Mouse (Mus musculus) small intestine, adult 2 months (tissue): Measurements from ENCODE around the gene Cfap221. TPM values are rescaled to one million over a fixed set of nuclear protein-coding genes. Genes with fewer than 3 reads are reported as not detected.

Experiments used
- H3K27ac ChIP-seq: fragments of 200-500 bp; 2 replicates; pipeline ENCODE4 v1.5.1; 2012; ENCODE audit warnings: low read depth, low read length, control low read depth, inconsistent platforms; ENCODE audit not compliant: insufficient read depth
- H3K27me3 ChIP-seq: fragments of 200-500 bp; 2 replicates; pipeline ENCODE4 v1.6.1; 2012; ENCODE audit warnings: mild to moderate bottlenecking, moderate library complexity, low read length, inconsistent platforms; ENCODE audit not compliant: control insufficient read depth, insufficient read depth
- H3K36me3 ChIP-seq: fragments of 200-500 bp; 2 replicates; pipeline ENCODE4 v1.6.1; 2012; ENCODE audit warnings: mild to moderate bottlenecking, low read length, control low read depth, inconsistent platforms; ENCODE audit not compliant: control insufficient read depth, insufficient read depth
- H3K4me1 ChIP-seq: fragments of 200-500 bp; 2 replicates; pipeline ENCODE4 v1.6.1; 2012; ENCODE audit warnings: low read length, inconsistent platforms, mixed read lengths; ENCODE audit not compliant: control insufficient read depth, insufficient read depth, insufficient read length
- H3K4me3 ChIP-seq: fragments of 200-500 bp; 2 replicates; pipeline ENCODE4 v1.5.1; 2012; ENCODE audit warnings: low read depth, mild to moderate bottlenecking, control low read depth, inconsistent platforms, low read length, moderate library complexity
- CTCF ChIP-seq: fragments of 200-500 bp; IDR thresholded peaks from 2 replicates; pipeline ENCODE4 v1.5.1; 2012; ENCODE audit warnings: low read depth, mild to moderate bottlenecking, control low read depth, inconsistent platforms, low read length, moderate library complexity, mixed read lengths; ENCODE audit not compliant: insufficient replicate concordance, insufficient read length; ENCODE audit errors: extremely low read depth
- POLR2A ChIP-seq: fragments of 200-500 bp; IDR thresholded peaks from 2 replicates; pipeline ENCODE4 v1.6.1; 2012; ENCODE audit warnings: low read depth, mild to moderate bottlenecking, control low read depth, inconsistent platforms, low read length, moderate library complexity
- WGBS: fragments of 180-500 bp; shearing (Covaris S2); methylation state at CpG from one replicate; pipeline ENCODE4 v1.1.7; 2018; 5-methylcytosine and 5-hydroxymethylcytosine counted together
- polyA plus RNA-seq: library from polyadenylated mRNA; depleted of rRNA; stranded (reverse); fragments of >200 nt; gene quantifications from 2 replicates; pipeline ENCODE4 v1.2.3, GENCODE M21; 2012

Cfap221 gene
- polyA plus RNA-seq, 1 experiment, result not detected

DNA sequence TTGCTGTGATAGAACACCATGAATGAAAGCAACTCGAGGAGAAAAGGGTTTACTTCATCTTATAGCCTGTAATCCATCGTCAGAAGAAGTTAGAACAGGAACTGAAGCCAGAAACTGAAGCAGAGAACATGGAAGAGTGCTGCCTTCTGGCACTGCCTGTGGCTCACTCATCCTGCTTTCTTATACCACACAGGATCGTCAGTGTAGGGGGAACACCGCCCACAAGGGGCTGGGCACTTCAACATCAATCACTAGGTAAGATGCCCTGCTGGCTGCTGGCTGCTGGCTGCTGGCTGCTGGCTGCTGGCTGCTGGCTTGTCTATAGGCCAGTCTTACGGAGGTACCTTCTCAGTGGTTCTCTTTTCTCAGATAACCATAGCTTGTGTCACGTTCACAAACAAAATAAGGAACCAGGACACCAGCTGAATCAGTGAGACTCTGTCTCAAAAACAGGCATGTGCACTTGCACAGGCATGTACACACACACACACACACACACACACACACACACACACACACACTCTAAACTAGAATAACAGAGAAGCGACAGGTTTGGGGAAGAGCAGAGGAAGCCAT is 23.4 kb upstream of the Cfap221 start:
- Histone ChIP-seq H3K4me3 (no peak overlapping the region), H3K27me3 (no peaks in the 10 kb centered on the region), H3K36me3 (no peaks in the 10 kb centered on the region), H3K27ac (no peak overlapping the region), H3K4me1 (no peaks in the 10 kb centered on the region)
- WGBS, result 62% methylated on average over 7 of the region's 7 CpGs
- TF ChIP-seq POLR2A (no peak), CTCF (no peak)

DNA sequence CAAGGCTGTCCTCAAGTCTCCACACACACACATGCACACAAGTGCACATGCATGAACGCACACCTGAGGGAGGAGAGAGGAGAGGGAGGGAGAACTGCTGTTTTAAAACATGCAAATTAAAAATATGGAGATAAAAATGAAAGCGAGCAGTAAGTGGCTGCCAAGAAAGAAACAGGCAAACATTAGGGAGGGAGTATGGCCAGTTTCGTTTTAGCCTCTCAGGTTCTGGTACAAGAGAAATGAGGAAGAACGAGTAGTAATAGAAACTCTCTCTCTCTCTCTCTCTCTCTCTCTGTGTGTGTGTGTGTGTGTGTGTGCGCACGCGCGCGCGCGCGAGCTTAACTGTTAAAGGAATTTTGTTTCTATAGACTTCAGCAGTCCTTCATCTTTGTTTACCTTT is 22.4 kb upstream of the Cfap221 start:
- Histone ChIP-seq H3K4me1 (no peaks in the 10 kb centered on the region), H3K4me3 (no peak overlapping the region), H3K27me3 (no peaks in the 10 kb centered on the region), H3K36me3 (no peaks in the 10 kb centered on the region), H3K27ac (no peak overlapping the region)
- TF ChIP-seq CTCF (no peak), POLR2A (no peak)
- WGBS, result 61% methylated on average over 12 of the region's 12 CpGs

DNA sequence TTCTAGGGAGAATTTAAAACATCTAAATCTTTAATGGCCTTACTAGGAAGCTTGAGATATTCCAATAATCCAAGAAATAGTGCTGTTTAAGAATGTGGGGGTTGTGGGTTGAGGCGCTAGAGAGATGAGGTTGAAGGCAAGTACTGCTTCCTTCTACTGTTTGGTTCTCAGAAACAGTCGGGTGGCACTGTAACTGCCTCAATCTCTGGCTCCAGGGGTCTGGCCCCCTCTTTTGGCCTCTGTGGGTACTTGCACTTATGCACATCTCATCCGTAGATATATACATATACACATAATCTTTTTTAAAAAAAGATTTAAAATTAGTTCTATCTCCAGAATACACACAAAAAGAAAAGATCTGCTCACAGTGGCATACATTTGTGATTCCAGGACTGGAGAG is 21.9 kb upstream of the Cfap221 start:
- no peaks in the 10 kb centered on the region for H3K27me3 ChIP-seq
- WGBS, result 79% methylated on average over 3 of the region's 3 CpGs

DNA sequence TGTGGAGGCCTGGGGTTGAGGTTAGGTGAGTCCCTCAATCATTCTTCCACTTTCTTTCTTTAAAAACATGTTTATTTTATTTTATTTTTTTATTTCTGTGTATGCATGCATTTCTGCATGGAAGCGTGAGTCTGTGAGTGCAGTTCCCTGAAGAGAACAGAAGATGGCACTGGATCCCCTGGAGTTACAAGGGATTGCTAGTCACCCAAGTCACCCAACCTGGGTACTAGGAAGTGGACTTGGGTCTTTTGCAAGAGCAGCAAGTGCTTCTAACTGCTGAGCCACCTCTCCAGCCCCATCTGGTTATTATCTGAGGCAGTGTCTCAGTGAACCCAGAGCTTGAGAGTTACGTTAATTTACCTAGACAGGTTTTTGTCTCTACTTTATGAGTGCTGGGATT is 19.2 kb upstream of the Cfap221 start:
- no peaks in the 10 kb centered on the region for H3K4me1 ChIP-seq
- H3K27ac ChIP-seq, result no peak overlapping the region
- no peak overlapping the region for H3K4me3 ChIP-seq
- WGBS, result 75% methylated on average over 2 of the region's 2 CpGs
- peak; percentile 35; the same call in 1 of the 2 replicates for TF ChIP-seq CTCF
- TF ChIP-seq POLR2A, result no peak
- H3K27me3 ChIP-seq, result no peaks in the 10 kb centered on the region
- no peaks in the 10 kb centered on the region for H3K36me3 ChIP-seq

More for the DNA sequence above, 21.9 kb upstream of the Cfap221 start:
- no peak overlapping the region for H3K27ac ChIP-seq
- H3K4me1 ChIP-seq, result no peaks in the 10 kb centered on the region
- TF ChIP-seq CTCF, result no peak
- no peak overlapping the region for H3K4me3 ChIP-seq
- H3K36me3 ChIP-seq, result no peaks in the 10 kb centered on the region

DNA sequence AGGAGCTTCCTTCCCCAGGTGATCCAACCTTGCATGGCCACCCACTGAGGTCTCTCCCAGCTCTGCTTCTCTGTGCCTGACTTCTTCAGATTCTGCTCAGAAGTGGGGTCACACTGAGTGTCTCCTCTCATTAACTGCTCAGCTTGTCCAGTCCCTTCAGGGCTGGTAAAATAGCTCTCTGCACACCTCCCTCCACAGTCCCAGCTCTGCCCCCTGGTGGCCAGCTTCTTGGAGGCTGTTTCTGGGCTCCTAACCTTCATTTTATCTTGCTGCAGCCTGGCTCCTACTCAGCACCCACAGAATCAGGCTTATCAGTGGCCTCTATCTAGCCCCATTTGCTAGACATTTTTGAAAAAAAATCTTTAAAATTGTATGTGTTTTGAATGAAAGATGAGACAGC is 16.1 kb upstream of the Cfap221 start:
- H3K4me3 ChIP-seq, result no peak overlapping the region
- TF ChIP-seq POLR2A (no peak), CTCF (peak; percentile 84; the same call in 1 of the 2 replicates)
- no peaks in the 10 kb centered on the region for H3K4me1 ChIP-seq
- no peaks in the 10 kb centered on the region for H3K36me3 ChIP-seq
- H3K27ac ChIP-seq, result no peak overlapping the region
- peaks cover 3% of the 10 kb centered on the region; the same call in 1 of the 2 replicates for H3K27me3 ChIP-seq

DNA sequence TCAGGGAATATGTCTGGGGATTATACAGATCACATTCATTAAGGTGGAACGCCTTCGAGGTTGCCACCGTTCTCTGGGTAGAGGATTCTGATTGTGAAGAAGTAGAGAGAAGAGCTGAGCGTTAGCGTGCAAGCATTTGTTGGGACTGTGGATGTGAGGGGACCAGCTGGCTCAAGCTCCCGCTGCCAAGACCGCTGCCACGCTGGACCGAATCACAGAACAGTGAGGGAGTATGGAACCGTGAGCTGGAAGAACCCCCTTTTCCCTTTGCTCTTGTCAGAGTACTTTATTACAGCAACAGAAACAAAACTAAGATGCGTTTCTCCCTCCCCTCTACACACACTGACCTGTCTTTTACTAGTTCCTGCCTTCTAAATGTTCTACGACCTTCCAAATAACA is 15.6 kb upstream of the Cfap221 start:
- no peaks in the 10 kb centered on the region for H3K4me1 ChIP-seq
- TF ChIP-seq CTCF, result no peak
- TF ChIP-seq POLR2A, result no peak
- no peaks in the 10 kb centered on the region for H3K36me3 ChIP-seq
- 84% methylated on average over 12 of the region's 12 CpGs for WGBS
- no peak overlapping the region for H3K27ac ChIP-seq
- peaks cover 8% of the 10 kb centered on the region for H3K27me3 ChIP-seq
- no peak overlapping the region for H3K4me3 ChIP-seq

DNA sequence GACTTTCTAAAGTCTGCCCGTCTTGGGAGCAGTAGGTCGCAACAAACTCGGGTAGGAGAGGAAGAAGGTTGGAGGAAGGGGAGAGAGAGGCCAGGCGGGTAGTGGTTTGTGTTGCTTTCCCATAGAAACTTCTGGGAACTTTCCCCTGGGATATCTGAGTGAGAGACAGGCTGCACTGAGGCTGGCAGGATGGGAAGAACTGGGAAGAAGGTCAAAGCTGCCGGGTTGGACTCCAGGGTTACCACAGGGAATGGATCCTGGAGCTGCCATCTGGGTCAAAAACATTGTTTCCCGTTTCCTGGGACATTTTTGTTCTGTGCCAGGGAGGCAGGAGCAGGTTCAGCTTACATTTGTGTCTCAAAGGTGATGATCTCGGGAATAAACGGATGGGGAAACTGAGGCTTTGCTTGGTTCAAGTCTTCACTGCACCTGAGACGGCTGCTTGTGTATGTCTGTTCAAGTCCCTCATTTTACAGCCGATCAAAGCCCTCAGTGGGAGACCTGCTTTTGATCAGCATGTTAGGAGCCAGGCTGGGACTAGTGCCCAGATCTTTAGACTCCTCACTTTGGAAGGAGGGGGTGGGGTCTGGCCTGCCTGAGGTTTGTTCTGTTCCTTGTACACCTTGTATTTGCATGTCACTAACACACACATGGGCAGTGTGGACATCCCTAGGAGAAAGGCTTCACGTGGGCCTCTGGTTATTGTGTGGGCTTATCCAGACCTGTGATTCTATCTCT is 11.0 kb upstream of the Cfap221 start:
- WGBS, result 51% methylated on average over 11 of the region's 11 CpGs
- Histone ChIP-seq H3K4me1 (no peaks in the 10 kb centered on the region), H3K36me3 (no peaks in the 10 kb centered on the region), H3K4me3 (no peak overlapping the region), H3K27me3 (peaks cover 17% of the 10 kb centered on the region), H3K27ac (no peak overlapping the region)
- no peak for TF ChIP-seq POLR2A
- no peak for TF ChIP-seq CTCF
